Mouse (Mus musculus): Measurements from ENCODE around the gene Pdcd2l. TPM values are rescaled to one million over a fixed set of nuclear protein-coding genes. Genes with fewer than 3 reads are reported as not detected.

Gene Pdcd2l
- polyA plus RNA-seq, 1 experiment from 2014 or later, result 84.3 TPM

DNA sequence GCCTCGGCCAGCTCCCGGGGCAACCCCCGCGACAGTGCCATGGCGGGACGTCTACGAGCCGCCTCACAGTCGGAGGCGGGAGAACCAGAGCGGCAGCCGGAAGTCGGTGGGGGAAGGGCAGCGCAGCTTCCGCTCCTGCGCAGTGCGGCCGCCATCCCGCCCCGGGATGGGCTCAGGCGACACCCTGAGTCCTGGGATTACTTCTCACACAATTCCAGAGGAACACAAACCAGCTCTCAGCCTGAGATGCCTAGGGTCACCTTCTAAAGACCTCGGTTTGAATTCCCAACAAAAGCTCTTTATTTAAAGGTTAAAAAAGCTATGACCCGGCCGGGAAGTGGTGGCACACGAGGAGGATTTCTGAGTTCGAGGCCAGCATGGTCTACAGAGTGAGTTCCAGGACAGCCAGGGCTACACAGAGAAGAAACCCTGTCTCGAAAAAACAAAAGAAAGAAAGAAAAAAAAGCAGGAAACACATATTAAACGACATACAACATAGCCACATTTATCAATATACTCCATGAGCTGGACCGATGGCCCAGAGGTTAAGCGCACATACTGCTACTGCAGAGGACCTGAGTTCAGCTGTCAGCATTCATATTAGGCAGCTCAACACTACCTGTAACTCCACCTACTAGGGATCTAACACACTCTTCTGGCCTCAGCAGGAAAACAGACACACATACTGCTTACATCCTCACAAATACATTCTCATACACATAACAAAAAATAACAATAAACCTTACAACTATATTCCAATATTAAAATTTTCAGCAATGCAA lies 27.8 kb downstream of the Pdcd2l start:
- 10% methylated on average over 30 of the region's 30 CpGs for WGBS
- Histone ChIP-seq H3K27me3 (ENCODE audit: control insufficient read depth, insufficient read depth, low read depth, low read length) (no peaks in the 10 kb centered on the region), H3K9me3 (replicated peaks; ENCODE audit: control insufficient read depth, low read length, poor library complexity, severe bottlenecking) (no peaks in the 10 kb centered on the region), H3K4me1 (ENCODE audit: control insufficient read depth, insufficient read depth, low read length) (peaks cover 9% of the 10 kb centered on the region), H3K4me3 (ENCODE audit: low read depth, low read length) (peak overlapping the region; percentile 99), H3K27ac (ENCODE audit: low read length) (peak overlapping the region; percentile 86), H3K4me2 (ENCODE audit: low read length) (peak overlapping the region; percentile 97), H3K36me3 (ENCODE audit: control insufficient read depth, insufficient read depth, low read length) (peaks cover 2% of the 10 kb centered on the region; the same call in 1 of the 2 replicates), H3K9ac (ENCODE audit: low read depth, low read length) (peak overlapping the region; percentile 97)
- peak; percentile 97 for ATAC-seq

DNA sequence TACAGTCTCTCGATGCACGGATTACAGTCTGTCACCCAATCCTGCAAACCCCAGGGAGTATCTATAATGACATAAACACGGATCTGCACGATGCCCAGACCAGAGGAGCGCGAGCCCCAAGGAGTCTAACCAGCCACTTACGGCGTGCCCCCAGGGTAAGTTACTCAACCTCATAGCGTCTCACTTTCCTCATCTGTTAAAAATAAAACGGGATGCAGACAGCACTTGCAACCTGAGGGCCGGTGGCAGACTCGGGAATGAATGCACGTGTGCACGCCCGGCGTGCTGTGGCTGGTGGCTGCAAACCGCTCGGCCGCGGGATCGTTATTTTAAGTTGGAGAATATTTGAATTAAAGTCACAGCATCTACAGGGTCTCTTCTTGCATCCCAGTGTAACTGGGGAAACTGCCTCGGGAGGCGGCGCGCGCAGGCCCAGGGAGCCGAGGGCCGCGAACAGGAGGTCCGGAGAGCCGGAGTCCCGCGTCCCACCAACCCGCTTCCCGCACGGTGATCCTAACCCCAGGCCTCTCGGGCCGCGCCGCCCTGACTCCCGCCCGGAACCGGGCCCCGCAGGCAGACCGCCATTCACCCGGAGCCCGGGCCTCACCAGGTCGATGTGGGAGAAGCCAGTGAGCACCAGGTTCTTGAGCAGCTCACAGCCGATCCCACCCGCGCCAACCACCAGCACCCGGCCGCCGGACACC lies 28.5 kb downstream of the Pdcd2l start:
- peak; percentile 44; the same call in 1 of the 2 replicates for ATAC-seq
- H3K36me3 ChIP-seq (ENCODE audit: control insufficient read depth, insufficient read depth, low read length), result peaks cover 8% of the 10 kb centered on the region; the same call in 1 of the 2 replicates
- peaks cover 9% of the 10 kb centered on the region for H3K4me1 ChIP-seq (ENCODE audit: control insufficient read depth, insufficient read depth, low read length)
- no peaks in the 10 kb centered on the region for H3K9me3 ChIP-seq (replicated peaks; ENCODE audit: control insufficient read depth, low read length, poor library complexity, severe bottlenecking)
- H3K4me2 ChIP-seq (ENCODE audit: low read length), result peak overlapping the region; percentile 97
- peak overlapping the region; percentile 99 for H3K4me3 ChIP-seq (ENCODE audit: low read depth, low read length)
- H3K9ac ChIP-seq (ENCODE audit: low read depth, low read length), result peak overlapping the region; percentile 97
- H3K27ac ChIP-seq (ENCODE audit: low read length), result peak overlapping the region; percentile 86
- H3K27me3 ChIP-seq (ENCODE audit: control insufficient read depth, insufficient read depth, low read depth, low read length), result no peaks in the 10 kb centered on the region
- 0% methylated on average over 40 of the region's 54 CpGs for WGBS

DNA sequence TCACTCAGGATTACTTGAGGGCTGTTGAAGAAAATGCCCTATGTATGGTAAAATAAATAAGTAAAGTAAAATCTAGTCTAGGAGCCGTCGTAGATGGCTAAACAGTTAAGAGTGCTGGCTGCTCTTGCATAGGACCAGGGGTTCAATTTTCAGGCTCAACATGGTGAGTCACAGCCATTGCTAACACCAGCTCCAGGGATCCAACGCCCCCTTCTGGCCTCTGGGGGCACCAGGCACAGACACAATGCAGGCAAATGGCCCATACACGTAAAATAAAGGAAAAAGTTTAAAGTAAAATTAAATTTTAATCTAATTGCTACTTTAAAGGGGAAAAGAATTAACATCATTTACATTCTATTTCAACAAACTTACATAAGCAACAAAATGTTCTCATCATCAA lies 29.6 kb downstream of the Pdcd2l start:
- H3K36me3 ChIP-seq (ENCODE audit: control insufficient read depth, insufficient read depth, low read length), result peaks cover 10% of the 10 kb centered on the region; the same call in 1 of the 2 replicates
- 54% methylated on average over 4 of the region's 4 CpGs for WGBS
- no peak for ATAC-seq
- H3K4me1 ChIP-seq (ENCODE audit: control insufficient read depth, insufficient read depth, low read length), result peaks cover 9% of the 10 kb centered on the region
- no peaks in the 10 kb centered on the region for H3K9me3 ChIP-seq (replicated peaks; ENCODE audit: control insufficient read depth, low read length, poor library complexity, severe bottlenecking)
- peak overlapping the region; percentile 20; the same call in 1 of the 2 replicates for H3K4me2 ChIP-seq (ENCODE audit: low read length)
- H3K27ac ChIP-seq (ENCODE audit: low read length), result no peak overlapping the region
- no peak overlapping the region for H3K4me3 ChIP-seq (ENCODE audit: low read depth, low read length)
- H3K27me3 ChIP-seq (ENCODE audit: control insufficient read depth, insufficient read depth, low read depth, low read length), result no peaks in the 10 kb centered on the region
- no peak overlapping the region for H3K9ac ChIP-seq (ENCODE audit: low read depth, low read length)

DNA sequence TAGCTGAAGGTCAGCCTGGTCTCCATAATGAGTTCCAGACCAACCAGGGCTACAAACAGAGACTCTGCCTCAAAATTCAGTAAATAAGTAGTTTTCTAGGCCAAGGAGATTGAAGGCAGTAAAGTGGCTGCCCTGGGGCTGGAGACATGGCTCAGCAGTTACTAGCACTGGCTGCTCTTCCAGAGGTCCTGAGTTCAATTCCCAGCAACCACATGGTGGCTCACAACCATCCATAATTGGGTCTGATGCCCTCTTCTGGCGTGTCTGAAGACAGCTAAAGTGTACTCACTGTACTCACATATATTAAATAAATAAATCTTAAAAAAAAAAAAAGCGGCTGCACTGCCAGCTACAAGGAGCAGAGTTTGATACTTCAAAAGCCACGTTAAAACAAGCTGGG lies 30.5 kb downstream of the Pdcd2l start:
- H3K4me2 ChIP-seq (ENCODE audit: low read length), result no peak overlapping the region
- H3K27ac ChIP-seq (ENCODE audit: low read length), result no peak overlapping the region
- no peaks in the 10 kb centered on the region for H3K9me3 ChIP-seq (replicated peaks; ENCODE audit: control insufficient read depth, low read length, poor library complexity, severe bottlenecking)
- peaks cover 19% of the 10 kb centered on the region for H3K36me3 ChIP-seq (ENCODE audit: control insufficient read depth, insufficient read depth, low read length)
- peaks cover 9% of the 10 kb centered on the region for H3K4me1 ChIP-seq (ENCODE audit: control insufficient read depth, insufficient read depth, low read length)
- H3K27me3 ChIP-seq (ENCODE audit: control insufficient read depth, insufficient read depth, low read depth, low read length), result no peaks in the 10 kb centered on the region
- ATAC-seq, result no peak
- H3K9ac ChIP-seq (ENCODE audit: low read depth, low read length), result no peak overlapping the region
- WGBS, result 81% methylated on average over 3 of the region's 3 CpGs
- no peak overlapping the region for H3K4me3 ChIP-seq (ENCODE audit: low read depth, low read length)

DNA sequence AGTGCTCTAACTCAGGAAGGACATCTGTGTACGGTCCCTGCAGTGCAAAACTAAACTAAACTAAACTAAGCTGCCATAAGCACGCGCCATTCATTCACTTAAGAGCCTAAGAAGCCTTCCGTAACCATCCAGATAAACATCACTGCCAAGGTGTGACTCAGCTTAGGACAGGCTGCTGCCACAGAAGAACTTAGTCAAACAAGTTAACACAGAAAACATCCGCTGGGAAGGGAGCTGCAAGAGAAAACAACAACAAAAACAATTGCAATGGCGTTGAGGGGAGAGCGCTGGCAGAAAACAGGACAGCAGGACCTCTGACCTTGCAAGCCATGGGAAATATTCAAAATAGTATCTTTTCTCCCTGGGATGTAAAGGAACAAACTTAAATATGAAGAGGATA lies 31.8 kb downstream of the Pdcd2l start:
- WGBS, result 95% methylated on average over 7 of the region's 7 CpGs
- Histone ChIP-seq H3K27me3 (ENCODE audit: control insufficient read depth, insufficient read depth, low read depth, low read length) (no peaks in the 10 kb centered on the region), H3K27ac (ENCODE audit: low read length) (no peak overlapping the region), H3K9me3 (replicated peaks; ENCODE audit: control insufficient read depth, low read length, poor library complexity, severe bottlenecking) (no peaks in the 10 kb centered on the region), H3K4me3 (ENCODE audit: low read depth, low read length) (no peak overlapping the region), H3K4me1 (ENCODE audit: control insufficient read depth, insufficient read depth, low read length) (peaks cover 9% of the 10 kb centered on the region), H3K4me2 (ENCODE audit: low read length) (no peak overlapping the region), H3K36me3 (ENCODE audit: control insufficient read depth, insufficient read depth, low read length) (peaks cover 27% of the 10 kb centered on the region), H3K9ac (ENCODE audit: low read depth, low read length) (no peak overlapping the region)
- no peak for ATAC-seq

DNA sequence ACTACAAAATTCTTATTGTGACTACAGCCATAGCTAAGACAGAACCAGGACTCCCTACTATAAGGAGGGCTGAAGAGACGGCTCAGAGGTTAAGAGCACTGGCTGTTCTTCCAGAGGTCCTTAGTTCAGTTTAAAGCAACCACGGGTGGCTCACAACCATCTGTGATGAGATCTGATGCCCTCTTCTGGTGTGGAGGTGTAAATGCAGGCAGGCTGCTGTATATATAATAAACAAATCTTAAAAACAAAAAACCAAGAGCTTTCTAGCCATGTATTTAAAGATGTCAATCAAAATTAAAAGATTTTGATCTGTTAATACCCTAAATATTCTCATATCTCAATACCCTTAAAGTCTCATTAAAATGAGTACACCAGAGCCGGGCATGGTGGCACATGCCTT lies 37.3 kb downstream of the Pdcd2l start:
- Histone ChIP-seq H3K9me3 (replicated peaks; ENCODE audit: control insufficient read depth, low read length, poor library complexity, severe bottlenecking) (no peaks in the 10 kb centered on the region), H3K4me1 (ENCODE audit: control insufficient read depth, insufficient read depth, low read length) (no peaks in the 10 kb centered on the region), H3K9ac (ENCODE audit: low read depth, low read length) (no peak overlapping the region), H3K4me3 (ENCODE audit: low read depth, low read length) (no peak overlapping the region), H3K4me2 (ENCODE audit: low read length) (no peak overlapping the region), H3K36me3 (ENCODE audit: control insufficient read depth, insufficient read depth, low read length) (peaks cover 63% of the 10 kb centered on the region), H3K27ac (ENCODE audit: low read length) (no peak overlapping the region), H3K27me3 (ENCODE audit: control insufficient read depth, insufficient read depth, low read depth, low read length) (no peaks in the 10 kb centered on the region)
- 92% methylated on average over 3 of the region's 3 CpGs for WGBS
- no peak for ATAC-seq

DNA sequence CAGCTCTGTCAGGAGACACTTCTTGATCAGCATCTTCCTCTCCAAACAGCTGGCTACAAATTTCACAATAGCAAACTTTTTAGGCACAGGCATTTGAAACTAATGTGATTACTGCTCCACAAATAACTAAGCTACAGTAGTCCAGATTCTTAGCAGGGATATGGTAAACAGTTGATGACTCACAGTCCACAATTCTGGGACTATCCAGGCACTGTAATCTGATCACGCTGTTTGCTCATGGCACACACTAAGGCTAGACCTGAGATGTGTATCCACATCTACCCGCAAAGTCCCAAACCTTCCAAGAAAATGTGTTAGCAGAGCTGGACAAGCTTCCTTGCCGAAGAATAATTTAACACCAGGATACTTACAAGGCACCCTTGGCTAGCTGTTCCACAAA lies 38.5 kb downstream of the Pdcd2l start:
- peaks cover 65% of the 10 kb centered on the region for H3K36me3 ChIP-seq (ENCODE audit: control insufficient read depth, insufficient read depth, low read length)
- H3K9me3 ChIP-seq (replicated peaks; ENCODE audit: control insufficient read depth, low read length, poor library complexity, severe bottlenecking), result no peaks in the 10 kb centered on the region
- H3K4me1 ChIP-seq (ENCODE audit: control insufficient read depth, insufficient read depth, low read length), result no peaks in the 10 kb centered on the region
- WGBS, result 97% methylated on average over 3 of the region's 3 CpGs
- H3K4me3 ChIP-seq (ENCODE audit: low read depth, low read length), result no peak overlapping the region
- no peak overlapping the region for H3K4me2 ChIP-seq (ENCODE audit: low read length)
- H3K27me3 ChIP-seq (ENCODE audit: control insufficient read depth, insufficient read depth, low read depth, low read length), result no peaks in the 10 kb centered on the region
- H3K27ac ChIP-seq (ENCODE audit: low read length), result no peak overlapping the region
- H3K9ac ChIP-seq (ENCODE audit: low read depth, low read length), result no peak overlapping the region
- ATAC-seq, result no peak

DNA sequence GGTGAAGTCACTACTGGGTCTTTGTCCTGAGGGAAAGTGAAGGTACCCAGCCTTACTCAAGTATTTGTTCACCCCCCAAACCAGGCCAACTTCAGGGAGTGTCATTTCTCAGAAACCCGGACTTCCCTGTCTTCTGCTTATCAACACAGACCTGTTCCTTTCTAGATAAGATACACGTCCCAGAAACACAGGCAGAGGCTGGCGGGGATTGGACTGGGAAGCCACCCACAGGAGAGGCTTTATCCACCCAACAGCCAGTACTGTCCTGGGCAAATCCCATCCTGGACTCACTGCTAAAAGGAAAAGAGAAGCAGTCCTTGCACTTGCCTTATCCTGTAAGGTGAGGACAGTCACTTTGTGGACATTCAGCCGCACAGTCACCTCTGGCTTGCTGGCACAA lies 49.3 kb downstream of the Pdcd2l start:
- peaks cover 79% of the 10 kb centered on the region for H3K36me3 ChIP-seq (ENCODE audit: control insufficient read depth, insufficient read depth, low read length)
- no peaks in the 10 kb centered on the region for H3K27me3 ChIP-seq (ENCODE audit: control insufficient read depth, insufficient read depth, low read depth, low read length)
- no peaks in the 10 kb centered on the region for H3K4me1 ChIP-seq (ENCODE audit: control insufficient read depth, insufficient read depth, low read length)
- H3K9me3 ChIP-seq (replicated peaks; ENCODE audit: control insufficient read depth, low read length, poor library complexity, severe bottlenecking), result peaks cover 7% of the 10 kb centered on the region
- no peak overlapping the region for H3K4me2 ChIP-seq (ENCODE audit: low read length)
- H3K27ac ChIP-seq (ENCODE audit: low read length), result no peak overlapping the region
- ATAC-seq, result no peak
- WGBS, result 97% methylated on average over 4 of the region's 4 CpGs
- no peak overlapping the region for H3K4me3 ChIP-seq (ENCODE audit: low read depth, low read length)
- no peak overlapping the region for H3K9ac ChIP-seq (ENCODE audit: low read depth, low read length)

DNA sequence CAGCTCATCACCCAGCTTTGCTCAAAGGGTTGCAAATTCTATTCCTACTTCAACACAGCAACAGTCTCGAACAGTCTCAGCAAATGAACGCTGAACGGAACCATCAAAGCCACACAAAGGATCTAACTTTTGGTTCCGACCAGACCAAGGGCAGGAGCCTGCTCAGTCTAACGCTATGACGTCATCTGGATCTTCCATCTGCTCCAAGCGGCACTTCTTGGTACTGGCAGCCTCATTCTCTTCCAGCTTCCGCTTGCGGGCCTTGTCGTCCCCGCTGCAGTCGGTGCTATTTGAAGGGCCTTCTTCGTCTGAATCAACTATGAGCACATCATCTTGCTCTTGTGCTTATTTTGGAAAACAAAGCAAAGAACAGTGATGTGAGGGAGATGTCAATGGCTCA lies 55.3 kb downstream of the Pdcd2l start:
- no peak for ATAC-seq
- Histone ChIP-seq H3K9me3 (replicated peaks; ENCODE audit: control insufficient read depth, low read length, poor library complexity, severe bottlenecking) (no peaks in the 10 kb centered on the region), H3K4me2 (ENCODE audit: low read length) (no peak overlapping the region), H3K27me3 (ENCODE audit: control insufficient read depth, insufficient read depth, low read depth, low read length) (no peaks in the 10 kb centered on the region), H3K4me1 (ENCODE audit: control insufficient read depth, insufficient read depth, low read length) (no peaks in the 10 kb centered on the region), H3K36me3 (ENCODE audit: control insufficient read depth, insufficient read depth, low read length) (peaks cover 51% of the 10 kb centered on the region), H3K27ac (ENCODE audit: low read length) (no peak overlapping the region), H3K4me3 (ENCODE audit: low read depth, low read length) (no peak overlapping the region), H3K9ac (ENCODE audit: low read depth, low read length) (no peak overlapping the region)
- 96% methylated on average over 13 of the region's 13 CpGs for WGBS
